Mouse (Mus musculus) CH12.LX (cell line): ENCODE measurements around the gene Bmpr1a.

Experiments used
- CTCF ChIP-seq, 2 experiments: IDR thresholded peaks in 1 of 2; conservative IDR thresholded peaks in 1 of 2; 2 replicates each; pipeline ENCODE4 v1.5.1; 2011 to 2012; ENCODE audit warnings: low read depth in 2 of 2, low read length in 2 of 2, improper control_type of control experiment in 1 of 2, inconsistent platforms in 1 of 2, mild to moderate bottlenecking in 1 of 2, moderate library complexity in 1 of 2
- MAX ChIP-seq: IDR thresholded peaks from 2 replicates; pipeline ENCODE4 v1.6.1; 2011; ENCODE audit warnings: low read length, improper control_type of control experiment
- SIN3A ChIP-seq: IDR thresholded peaks from 2 replicates; pipeline ENCODE4 v1.6.1; 2012; ENCODE audit warnings: low read length, improper control_type of control experiment, inconsistent platforms

- TF ChIP-seq MAX (no peak), SIN3A (no peak), CTCF (conservative IDR thresholded peaks at IDR 0.05 in 1 of 2, IDR thresholded peaks at IDR 0.05 in 1 of 2; ENCODE audit: low read depth in 2 of 2, low read length in 2 of 2) (no peak)
Observed at GRCm38 (mm10) chr14:34522701-34523100, 19.6 kb upstream of the Bmpr1a start, which contains the start of gene 9230112D13Rik.
